Mouse (Mus musculus) brain, embryonic 18.5 days (tissue): ENCODE data around the gene Adamts4.
"Not testable (repeated sequence)": the region's sequence is repeated elsewhere in the genome, so short reads cannot be mapped to it uniquely, and the experiment has no call there.

Experiments used
- DNase-seq: peaks from one replicate; pipeline ENCODE4 v3.0.0-alpha.2; 2012; ENCODE audit warnings: low read depth, low spot score

Gene Adamts4

GRCm38 (mm10) chr1:171279012-171279705, 28.9 kb downstream of the Adamts4 start:
- DNase-seq, result no peak

GRCm38 (mm10) chr1:171279721-171280120, 29.5 kb downstream of the Adamts4 start:
- no peak for DNase-seq

GRCm38 (mm10) chr1:171280250-171280915, 30.2 kb downstream of the Adamts4 start:
- DNase-seq, result no peak

- peak; percentile 97 for DNase-seq
Measured at GRCm38 (mm10) chr1:171280916-171281527, 30.8 kb downstream of the Adamts4 start, which contains the start of gene Ppox. TSS of gene Ppox (minus strand) at chr1:171281186.

GRCm38 (mm10) chr1:171281528-171281923, 31.3 kb downstream of the Adamts4 start:
- DNase-seq, result no peak

- DNase-seq, result no peak
Measured at GRCm38 (mm10) chr1:171282086-171282805, 32.0 kb downstream of the Adamts4 start.

- no peak for DNase-seq
Measured at GRCm38 (mm10) chr1:171283188-171284160, 33.3 kb downstream of the Adamts4 start.

- DNase-seq, result no peak
Measured at GRCm38 (mm10) chr1:171284491-171284890, 34.3 kb downstream of the Adamts4 start.

- no peak for DNase-seq
Measured at GRCm38 (mm10) chr1:171285096-171285892, 35.1 kb downstream of the Adamts4 start.

GRCm38 (mm10) chr1:171286517-171286916, 36.3 kb downstream of the Adamts4 start:
- DNase-seq, result no peak

GRCm38 (mm10) chr1:171287136-171288081, 37.2 kb downstream of the Adamts4 start, which contains the start of gene Usp21:
TSS of gene Usp21 (minus strand) at chr1:171287991.
- peak; percentile 83 for DNase-seq

GRCm38 (mm10) chr1:171288328-171288727, 38.1 kb downstream of the Adamts4 start:
- DNase-seq, result no peak

- DNase-seq, result no peak
Measured at GRCm38 (mm10) chr1:171293351-171293750, 43.1 kb downstream of the Adamts4 start.

- no peak for DNase-seq
Measured at GRCm38 (mm10) chr1:171293906-171294297, 43.7 kb downstream of the Adamts4 start.

GRCm38 (mm10) chr1:171294298-171295062, 44.3 kb downstream of the Adamts4 start, which contains the start of gene Ufc1:
TSS of gene Ufc1 (minus strand) at chr1:171295024.
- peak; percentile 81 for DNase-seq

GRCm38 (mm10) chr1:171295063-171295402, 44.8 kb downstream of the Adamts4 start:
- no peak for DNase-seq

GRCm38 (mm10) chr1:171298226-171298625, 48.0 kb downstream of the Adamts4 start:
- DNase-seq, result no peak

- not testable (repeated sequence) for DNase-seq
Measured at GRCm38 (mm10) chr1:171306157-171306556, 55.9 kb downstream of the Adamts4 start.
